Mouse (Mus musculus): ENCODE results near the gene Nelfb. TPM values are rescaled to one million over a fixed set of nuclear protein-coding genes. Genes with fewer than 3 reads are reported as not detected.

Gene Nelfb
- polyA plus RNA-seq, 1 experiment: 57.5 TPM

DNA sequence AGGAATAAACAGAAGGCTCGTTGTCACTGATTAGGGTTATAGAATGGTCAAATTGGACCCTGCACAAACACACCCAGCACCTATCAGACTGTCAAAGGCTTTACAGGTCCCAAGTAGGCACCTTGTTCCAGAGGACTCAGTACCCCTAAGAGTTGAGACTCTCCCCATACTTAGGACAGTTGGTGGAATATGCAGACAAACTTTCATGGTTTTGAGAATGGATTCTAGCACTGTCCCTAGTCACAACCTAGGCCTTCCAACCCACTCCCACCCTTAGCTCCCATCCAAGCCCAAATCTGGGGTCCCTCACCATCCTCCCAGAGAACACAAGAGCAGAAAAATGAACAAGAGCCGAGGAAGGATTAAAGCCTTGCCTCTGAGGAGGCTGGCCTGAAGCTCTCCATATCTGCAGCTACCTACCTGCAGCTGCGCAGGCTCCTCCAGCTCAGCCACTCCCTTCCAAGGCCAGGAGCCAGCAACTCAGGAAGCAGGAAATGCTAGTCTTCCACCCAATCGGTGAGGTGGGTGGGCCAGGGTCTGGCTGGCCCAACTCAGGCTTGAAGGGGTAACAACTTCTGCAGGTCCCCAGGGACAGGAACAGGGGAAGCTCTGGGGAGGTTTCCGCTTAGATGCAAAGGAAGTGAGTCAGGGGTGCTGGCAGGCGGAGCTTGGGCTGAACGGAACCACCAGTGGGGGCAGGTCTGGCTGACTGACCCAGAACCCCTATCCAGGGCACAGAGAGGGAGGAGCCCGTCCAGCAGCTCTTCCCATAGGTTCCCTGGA, 14.9 kb downstream of the Nelfb start, which contains the start of gene Tor4a:
Gene Tor4a, minus strand, starts transcription at position 715 of the 783 bp plus-strand sequence.
- no peak for DNase-seq (ENCODE audit: low read depth)

DNA sequence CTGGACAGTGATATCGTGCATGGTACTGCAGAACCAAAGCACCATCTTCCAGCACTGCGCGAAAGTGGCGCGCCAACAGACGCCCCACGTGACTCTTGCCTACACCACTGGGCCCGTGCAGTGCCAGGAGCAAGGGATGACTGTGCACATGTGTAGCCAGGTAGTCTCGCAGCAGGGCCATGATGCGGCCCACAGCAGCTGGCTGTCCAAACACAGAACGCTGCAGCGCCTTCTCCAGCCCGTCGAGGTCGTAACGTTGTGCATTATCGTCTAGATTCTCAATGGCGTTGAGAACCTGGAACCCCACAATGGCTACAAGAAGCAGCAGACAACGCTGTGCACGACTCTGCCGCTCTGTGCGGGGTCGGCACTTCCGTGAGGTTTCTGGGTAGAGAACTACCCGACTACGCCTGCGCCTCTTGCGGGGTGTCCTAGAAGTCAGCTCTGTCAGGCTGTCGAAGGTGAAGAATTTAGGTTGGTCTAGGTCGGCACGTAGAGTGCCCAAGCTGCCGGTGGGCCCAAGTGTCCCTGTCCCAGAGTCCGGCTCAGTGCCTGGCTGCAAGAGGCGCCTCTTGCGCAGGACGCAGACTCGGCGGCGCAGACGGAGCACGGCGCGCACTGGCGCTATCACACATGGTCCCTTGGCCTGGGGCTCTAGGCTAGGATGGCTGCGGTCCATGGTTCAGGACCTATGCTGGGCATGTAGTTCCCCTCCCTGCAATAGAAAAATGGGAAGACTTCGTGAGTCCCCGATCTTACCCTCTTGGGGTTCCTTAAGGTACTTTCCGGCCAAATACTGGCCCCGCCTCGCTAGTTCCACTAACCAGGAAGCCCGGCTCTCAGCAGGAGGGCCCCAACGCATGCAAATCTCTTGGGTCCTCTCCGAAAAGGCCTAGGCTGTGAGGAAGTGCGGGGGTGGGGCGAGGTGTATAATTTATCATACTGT, 15.8 kb downstream of the Nelfb start:
- DNase-seq (ENCODE audit: low read depth): no peak

DNA sequence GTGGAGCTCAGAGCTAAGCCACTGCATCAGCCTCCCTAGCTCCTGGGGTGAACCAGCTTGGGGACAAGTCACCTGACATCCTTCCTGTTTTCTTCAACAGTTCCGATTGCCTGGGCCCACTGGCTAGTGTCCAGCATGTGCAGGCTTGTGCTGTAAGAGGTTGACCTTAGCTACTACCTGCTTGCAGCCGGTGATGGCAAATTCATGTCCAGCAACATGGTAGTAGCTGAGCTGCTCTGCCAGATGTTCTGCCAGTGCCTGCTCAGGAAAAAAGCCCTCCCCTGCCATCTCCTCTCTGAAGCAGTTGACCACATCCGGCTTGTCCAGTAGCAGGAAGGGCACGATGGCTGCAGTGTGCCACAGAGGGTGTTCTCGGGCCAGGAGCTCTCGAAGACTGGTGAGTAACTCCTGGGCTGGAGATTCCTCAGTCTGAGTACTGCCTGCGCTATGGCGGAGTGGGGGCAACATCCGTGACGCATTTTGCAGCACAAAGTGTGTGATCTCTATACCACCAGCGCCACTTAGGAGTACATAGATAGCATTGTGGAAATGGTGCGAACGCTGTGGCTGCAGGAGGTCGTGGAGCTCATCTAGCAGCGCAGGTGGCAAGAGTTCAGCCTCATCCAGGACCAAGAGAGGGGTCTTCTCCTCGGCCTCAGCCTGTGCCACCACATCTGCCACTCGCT, 16.7 kb downstream of the Nelfb start:
- no peak for DNase-seq (ENCODE audit: low read depth)

DNA sequence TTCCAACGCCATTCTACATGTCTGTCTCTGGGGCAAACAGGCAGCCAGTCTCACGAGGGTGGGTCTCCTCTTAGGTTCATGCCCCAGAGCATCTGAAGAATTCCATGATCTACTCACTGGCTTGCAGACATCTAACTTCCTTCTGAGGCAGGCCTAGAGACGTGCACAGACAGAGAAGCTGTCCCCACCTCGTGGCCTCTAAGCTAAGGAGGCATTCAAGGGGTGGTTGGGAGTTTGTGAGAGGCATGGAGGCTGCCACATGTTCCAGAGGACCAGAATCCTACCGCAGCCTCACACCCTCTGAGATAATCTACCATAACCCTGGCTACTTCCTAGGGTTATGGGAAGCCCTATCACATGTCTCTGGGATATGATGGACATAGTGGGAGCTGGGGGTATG, 17.3 kb downstream of the Nelfb start:
- DNase-seq (ENCODE audit: low read depth): no peak

DNA sequence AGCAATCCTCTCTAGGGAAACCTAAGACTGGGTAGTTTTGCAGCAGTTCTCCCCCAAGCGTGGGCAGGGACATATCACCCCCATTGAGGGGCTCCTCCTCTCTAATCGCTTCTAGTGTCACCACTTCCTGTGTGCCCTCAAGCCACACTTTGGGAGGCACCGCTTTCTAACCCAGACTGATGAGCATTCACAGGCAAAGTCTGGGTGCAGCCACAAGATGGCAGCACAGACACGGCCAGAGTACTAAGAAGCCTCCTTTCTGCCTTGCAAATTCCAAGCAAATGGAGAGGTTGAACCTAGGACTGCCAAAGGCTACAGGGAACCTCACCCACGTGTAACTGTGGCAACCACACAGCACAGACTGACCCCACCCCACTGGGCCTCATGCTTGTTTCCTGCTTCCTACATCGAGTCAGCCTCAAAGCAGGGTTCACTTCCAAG, 17.9 kb downstream of the Nelfb start:
- no peak for DNase-seq (ENCODE audit: low read depth)

DNA sequence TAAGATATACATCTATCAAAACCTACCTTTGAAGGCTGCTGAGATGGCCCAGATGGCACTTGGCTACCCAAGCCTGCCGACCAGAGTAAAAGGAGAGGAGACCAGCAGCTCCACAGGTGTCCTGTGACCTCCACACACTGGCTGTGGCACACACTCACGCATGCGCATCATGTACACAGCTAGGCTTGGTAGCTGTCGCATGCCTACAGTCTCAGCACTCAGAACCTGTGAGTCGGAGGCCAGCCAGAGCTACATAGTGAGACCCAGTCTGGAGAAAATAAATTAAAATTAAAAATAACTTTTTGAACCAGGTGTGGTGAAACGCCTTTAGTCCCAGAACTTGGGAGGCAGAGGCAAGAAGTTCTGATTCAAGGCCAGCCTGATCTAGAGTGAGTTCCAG, 23.4 kb downstream of the Nelfb start:
- no peak for DNase-seq (ENCODE audit: low read depth)

DNA sequence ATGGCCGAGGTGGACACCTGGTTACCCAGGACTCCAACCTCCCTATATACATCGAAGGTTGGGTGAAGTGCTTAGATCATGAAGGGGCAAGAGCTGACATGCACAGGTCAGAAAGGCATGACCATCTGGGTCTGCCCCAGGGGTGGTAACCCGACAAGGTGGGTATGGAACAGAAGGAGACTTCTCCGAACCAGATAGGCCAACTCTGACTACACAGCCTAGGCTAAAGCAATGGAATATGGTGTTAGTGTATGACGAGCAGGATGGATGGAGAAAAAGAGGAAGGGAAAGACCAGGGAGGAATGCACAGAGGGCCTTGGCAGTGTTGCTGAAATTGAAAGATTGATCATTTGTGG, 24.7 kb downstream of the Nelfb start:
- no peak for DNase-seq (ENCODE audit: low read depth)

DNA sequence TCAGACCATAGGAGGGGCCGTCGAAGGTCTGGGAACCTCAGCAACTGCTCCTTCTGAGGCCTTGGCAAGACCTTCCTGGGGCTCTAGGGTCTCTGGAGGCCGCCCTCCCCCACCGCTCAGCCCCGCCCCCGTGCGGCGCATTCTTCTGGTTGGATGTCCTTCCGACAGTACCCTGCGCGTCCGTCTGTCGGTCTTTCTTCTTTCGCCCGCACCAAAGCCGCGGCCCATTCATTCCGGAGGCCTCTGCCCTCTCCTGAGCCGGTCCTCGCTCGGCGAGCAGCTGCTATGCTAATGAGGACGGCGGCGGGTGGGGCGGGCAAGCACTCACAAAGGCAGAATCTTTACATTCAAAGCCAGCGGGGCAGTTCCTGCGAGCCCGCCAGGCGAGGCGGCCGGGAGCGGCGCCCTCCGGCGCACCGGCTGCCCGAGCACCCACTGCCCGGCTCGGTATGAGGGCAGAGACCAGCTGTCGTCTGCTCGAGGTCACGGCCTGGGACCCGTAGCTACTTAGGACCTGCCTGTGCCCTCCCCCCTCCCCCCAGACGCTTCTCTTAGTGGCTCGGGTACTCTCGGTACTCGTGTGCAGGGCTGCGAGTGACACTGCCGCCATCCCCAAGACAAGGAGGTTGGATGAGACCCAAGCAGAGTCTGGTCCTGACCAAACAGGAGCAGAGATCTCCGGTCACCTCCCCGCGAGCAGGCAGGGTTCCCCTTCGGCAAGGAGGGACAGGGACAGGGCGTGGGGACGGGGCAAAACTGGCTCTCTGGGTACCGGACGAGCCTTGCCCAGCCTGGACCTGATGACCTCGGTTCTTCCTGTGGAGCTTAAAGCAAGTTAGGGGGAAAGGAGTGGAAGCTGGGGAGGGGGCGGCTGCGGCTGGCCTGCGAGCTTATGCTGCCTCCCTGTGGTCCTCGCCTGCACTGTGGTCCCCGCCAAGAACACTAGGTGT, 25.4 kb downstream of the Nelfb start:
- no peak for DNase-seq (ENCODE audit: low read depth)

DNA sequence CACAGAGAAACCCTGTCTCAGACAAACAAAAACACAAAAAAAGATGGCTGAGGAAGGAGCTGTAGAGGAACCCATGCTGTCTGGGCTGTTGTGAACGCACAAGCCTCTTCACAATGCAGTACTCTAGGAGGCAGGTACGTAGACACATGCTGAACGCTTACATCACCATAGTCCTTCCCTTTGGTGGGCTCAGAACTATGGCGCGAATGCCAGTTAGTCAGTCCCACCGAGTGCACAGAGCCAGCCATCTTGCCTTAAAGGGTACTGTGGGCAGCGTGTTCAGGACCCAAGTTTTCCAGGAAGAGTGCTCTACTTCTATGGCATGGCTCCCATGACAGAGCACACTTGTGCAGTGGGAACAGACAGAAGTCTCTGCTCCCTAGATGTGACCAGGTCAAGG, 26.8 kb downstream of the Nelfb start:
- no peak for DNase-seq (ENCODE audit: low read depth)

DNA sequence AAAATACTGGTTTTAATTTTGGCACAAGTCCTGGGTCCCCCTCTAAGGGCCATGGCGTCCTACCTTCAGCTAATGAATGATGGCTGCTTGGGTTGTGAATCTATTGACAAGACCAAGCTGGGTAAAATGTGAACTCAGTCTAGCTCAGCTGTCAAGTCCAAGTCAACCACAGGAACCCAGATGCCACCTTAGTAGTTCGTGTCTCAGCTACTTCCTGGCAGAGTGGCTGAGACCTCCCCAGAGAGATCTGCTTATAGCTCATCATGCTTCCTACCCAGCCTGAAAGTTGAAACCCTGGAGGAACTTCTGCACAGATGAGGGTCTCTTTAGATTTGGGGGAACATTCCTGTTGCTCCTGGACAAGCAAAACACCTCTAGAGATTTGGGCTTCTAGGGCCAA, 28.0 kb downstream of the Nelfb start:
- DNase-seq (ENCODE audit: low read depth): no peak

DNA sequence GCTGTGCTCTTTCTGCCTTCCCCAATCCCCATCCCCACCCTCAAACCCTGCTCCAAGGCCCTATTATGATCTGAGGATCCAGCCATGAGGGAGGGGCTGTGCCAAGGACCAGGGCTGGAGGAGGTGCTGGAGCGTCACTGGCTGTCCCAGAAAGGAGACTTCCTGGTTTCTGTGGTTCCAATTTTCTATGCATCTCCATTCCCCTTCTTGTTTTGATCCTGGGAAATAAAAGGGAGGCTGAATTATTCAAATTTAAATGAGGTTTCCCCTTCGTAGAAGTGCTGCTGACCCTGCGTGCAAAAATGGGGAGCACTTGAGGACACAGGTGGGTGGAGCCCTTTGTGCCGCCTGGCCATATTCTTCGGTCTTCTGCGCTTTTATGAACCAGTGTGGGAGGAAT, 28.6 kb downstream of the Nelfb start:
- DNase-seq (ENCODE audit: low read depth): no peak

DNA sequence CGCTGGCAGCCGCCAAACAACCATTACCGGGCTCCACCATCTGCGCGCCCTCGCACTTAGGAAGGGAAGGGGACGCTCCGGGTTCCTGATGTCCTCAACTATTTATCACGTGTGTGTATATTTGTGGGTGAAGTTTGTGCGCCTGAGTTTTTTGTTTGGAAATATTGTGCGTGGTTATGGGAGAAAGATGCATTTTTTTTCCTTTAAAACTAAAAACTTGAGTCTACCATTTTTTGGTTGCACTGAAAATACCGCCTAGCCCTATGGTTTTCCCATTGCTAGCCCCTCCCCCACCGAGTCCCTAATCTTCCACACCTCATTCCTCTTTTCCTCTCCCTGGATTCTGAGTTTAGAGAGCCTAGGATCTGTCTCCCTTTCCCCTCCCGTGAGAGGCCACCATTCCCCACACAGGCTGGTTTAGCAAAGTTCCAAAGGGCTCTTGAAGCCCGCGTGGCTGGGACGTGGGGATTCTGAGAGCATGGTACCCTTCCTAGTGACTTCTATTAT, 29.3 kb downstream of the Nelfb start:
- no peak for DNase-seq (ENCODE audit: low read depth)

DNA sequence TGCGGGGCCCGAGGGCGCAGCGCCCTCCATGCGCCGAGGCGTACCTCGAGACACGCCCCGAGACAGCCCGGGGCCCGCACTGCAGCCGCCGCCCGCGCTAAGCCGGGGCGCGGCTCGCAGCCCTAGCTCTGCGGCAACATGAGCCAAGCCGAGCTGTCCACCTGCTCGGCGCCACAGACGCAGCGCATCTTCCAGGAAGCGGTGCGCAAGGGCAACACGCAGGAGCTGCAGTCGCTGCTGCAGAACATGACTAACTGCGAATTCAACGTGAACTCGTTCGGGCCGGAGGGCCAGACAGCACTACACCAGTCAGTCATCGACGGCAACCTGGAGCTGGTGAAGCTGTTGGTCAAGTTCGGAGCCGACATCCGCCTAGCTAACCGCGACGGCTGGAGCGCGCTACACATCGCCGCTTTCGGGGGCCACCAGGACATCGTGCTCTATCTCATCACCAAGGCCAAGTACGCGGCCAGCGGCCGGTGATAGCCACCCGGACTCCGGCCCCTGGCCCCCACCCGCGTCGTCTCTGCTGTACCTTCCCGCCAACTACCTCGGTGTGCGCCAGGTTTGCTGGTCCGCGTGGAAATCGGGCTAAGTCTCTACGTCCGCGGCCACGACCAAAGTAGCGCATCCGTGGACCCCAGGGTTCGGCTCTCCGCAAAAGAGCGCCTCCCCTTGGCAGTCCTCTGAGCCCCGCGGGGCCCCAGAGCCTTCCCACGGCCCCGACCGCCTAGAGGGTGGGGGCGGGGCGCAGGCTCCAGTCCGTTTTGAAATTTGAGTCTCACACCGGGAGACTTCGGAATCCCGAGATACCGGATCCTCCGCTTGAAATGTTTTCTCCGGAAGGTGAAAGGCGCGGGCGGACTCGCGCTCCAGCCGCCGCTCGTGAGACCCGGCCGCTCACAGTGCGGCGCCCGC, 30.1 kb downstream of the Nelfb start:
- no peak for DNase-seq (ENCODE audit: low read depth)

DNA sequence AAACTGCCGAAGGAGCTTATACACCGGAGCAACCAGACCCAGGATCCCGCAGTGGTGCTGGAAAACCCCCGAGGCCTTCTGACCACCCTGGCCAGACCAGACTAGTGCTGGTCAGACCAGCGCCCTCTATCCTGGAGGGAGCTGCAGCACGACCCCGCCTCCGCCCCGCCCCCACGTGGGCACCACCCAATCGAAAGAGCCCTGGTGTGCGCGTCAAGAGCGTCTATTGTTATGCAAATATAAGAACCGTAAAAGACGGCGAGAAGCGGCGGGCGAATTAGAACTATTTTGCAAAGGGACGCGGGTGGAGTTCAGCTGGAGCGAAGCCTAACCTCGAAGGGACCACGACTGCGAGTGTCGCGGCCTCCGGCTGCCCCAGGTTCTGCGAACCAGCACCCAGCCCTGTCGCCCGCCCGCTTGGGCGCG, 30.8 kb downstream of the Nelfb start, which contains the start of gene Nrarp:
Gene Nrarp, plus strand, starts transcription at position 281 of the 426 bp plus-strand sequence.
- no peak for DNase-seq (ENCODE audit: low read depth)

DNA sequence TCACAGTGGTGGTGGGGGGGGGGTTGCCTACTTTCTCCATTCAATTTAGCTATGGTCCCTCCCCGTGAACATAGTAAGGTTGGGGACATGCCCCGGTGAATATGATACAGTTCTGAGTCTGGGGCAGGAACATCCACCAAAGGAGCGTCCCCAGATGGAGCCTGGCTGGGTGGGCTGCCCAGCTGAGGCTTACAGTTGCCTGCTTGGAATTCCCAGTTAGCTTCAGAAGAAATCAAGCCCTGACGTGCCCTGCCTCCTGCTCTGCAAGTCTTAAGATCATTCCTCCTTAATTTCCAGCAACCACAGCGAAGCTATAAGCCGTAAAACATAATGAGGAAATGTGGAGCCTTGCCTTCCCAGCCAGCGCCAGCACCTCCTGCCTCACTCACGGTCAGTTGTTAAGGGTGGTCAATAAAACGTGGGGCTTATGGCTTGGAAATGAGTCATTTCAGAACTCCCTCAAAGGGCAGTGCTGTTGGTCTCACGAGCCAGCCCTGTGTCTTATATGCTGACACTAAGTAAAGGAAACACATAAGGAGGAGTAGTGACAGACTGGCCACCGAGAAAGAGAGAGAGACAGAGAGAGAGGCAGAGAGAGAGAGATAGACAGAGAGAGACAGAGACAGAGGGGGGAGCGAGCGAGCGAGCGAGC, 31.6 kb downstream of the Nelfb start:
- DNase-seq (ENCODE audit: low read depth): no peak

DNA sequence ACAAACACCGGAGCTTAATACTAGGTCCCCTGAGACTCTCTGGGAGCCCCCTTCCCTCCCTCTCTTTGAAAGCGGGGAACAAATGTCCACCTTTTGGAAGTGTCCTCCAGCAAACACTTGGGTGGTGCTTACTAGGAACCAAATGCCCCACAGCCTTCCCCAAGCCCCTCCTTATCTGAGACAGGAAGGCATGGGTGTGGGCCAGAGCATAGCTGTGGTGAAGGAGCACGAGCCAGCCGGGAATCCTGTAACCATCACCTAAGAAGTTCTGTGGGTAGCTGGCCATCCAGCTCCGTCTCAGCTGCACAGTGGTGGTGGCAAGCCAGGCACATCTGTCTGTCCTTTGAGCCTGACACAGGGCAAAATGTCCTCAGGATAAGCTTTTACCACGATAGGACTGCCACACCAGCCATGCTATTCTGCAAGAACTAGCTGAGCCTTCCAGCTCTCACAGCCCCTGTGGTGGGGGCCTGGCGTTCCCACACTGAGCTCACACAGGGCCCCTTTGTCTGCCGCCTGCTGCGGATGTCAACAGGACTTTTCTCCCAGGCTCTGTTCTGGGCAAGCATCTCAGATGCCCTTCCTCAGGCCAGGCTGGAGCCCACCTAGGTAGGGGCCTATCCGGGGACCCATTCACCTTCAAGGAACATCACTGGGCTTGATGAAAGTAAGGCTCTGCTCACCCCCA, 32.9 kb downstream of the Nelfb start:
- no peak for DNase-seq (ENCODE audit: low read depth)

DNA sequence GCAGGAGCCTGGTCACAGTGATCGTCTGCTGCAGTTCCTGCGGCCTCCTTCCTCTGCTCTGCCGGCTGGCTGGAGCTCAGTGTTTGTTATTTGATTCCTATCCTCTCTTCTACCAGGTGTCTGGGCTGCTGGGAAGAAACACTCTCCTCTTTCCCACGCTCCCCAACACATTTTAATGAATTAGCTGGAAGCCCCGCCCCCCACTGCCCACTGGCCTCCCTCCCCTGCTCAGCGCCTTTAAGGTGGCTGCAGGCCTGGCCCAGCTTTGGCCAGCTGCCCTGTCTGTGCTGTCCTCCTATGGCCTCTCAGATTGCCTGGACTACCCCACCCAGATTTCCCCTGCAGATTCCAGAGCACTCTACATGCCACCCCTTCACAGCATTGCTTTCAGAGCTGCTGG, 33.6 kb downstream of the Nelfb start:
- no peak for DNase-seq (ENCODE audit: low read depth)

DNA sequence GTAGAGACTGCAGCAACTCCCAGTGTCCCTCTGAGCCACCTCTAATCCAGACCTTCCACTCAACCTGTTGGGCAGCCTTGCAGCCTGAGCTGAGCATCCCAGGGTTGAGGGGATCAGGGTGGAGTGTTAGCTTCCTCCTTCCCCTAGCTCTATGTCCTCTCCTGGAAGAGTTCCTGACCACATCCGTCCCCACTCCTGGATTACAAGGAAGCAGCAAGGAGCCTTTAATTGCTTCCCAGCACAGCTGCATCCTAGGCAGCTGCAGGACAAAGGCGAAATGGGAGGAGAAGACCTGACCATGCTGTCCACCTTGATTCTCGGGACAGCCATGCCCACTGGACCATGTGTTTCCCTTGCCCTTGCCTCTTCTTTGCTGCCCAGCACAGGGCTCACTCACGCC, 34.2 kb downstream of the Nelfb start:
- DNase-seq (ENCODE audit: low read depth): no peak

DNA sequence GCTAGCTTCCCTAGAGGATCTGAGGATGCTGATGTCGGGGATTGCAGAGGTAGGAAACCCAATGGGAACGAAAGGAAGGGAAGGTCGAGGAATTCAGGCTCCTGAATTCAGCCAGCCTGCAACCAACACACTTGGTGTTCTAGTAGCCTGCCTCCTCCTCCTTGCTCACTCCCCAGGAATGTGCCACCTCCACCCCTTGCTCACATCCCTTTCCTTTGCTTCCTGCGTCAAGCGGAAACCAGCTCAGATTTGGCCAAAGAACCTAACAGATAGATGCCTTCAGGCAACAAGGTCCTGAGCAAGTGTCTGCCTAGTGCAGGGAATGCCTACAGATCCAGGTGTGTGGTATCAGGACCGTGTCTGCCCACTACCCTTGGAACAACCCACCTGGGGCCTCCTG, 34.7 kb downstream of the Nelfb start:
- no peak for DNase-seq (ENCODE audit: low read depth)
